Mouse (Mus musculus) lung, postnatal 4 days (tissue): ENCODE results near the gene Serpinb3d.
"Not testable (repeated sequence)": the region's sequence is repeated elsewhere in the genome, so short reads cannot be mapped to it uniquely, and the experiment has no call there.

Source experiments
- DNase-seq, 2 experiments: peaks; one replicate each; pipeline ENCODE4 v3.0.0; 2021

The Serpinb3d gene

DNA sequence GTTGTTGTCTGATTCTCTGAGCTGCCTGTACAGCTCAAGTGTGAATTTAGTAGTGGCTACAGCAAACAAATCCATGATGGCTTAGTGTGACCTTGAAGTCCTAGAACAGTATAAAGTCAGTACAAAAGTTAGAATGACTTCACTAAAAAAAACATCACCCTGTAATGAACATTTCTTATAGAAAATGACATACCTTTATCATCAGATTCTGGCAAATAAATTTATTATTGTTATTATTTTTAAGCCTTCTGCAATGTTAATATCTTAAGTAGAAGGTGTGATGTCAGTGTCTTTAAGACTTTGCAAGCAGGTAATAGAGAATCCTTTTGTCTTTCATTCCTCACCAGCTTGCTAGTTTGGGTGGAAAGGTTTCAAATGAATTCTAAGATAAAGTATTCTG lies at the start of gene Serpinb3d:
Gene Serpinb3d (minus strand): TSS at position 101 of the 400 bp plus-strand sequence.
- no peak for DNase-seq

DNA sequence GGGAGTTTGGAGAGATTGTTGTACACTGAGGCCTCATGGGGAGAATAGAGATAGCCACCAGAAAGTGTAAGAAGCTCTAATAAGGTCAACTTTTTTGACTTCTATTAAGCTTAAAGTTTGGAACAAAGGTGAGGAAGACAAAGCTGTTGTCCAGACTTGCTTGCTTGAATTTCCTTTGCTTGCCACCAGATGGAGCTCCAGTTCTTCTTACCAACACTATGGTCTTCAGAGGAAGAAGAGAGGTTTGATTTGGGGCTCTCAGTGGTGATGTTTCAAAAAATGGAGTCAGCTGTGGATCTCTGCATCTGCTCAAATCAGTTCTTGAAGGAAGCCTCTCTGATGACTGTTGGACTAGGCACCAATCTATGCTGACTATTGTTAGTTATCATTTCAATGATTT lies 44.1 kb upstream of the Serpinb3d start:
- not testable (repeated sequence) for DNase-seq

DNA sequence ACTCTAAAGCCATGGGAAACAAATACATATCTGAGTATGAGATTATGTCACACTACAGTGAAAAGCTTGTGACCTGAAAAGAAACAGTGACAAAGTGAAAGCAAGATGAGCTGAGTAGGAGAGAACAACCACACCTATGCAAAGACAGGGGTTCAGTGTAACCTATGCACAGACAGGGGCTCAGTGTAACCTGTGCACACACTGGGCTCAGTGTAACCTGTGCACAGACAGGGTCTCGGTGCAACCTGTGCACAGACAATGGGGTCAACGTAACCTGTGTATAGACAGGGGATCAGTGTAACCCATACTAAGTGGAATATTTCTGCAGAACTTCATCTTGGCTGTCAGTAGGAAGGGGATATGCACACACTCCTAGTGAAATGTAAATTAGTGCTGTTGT lies 15.1 kb upstream of the Serpinb3d start:
- DNase-seq: no peak

DNA sequence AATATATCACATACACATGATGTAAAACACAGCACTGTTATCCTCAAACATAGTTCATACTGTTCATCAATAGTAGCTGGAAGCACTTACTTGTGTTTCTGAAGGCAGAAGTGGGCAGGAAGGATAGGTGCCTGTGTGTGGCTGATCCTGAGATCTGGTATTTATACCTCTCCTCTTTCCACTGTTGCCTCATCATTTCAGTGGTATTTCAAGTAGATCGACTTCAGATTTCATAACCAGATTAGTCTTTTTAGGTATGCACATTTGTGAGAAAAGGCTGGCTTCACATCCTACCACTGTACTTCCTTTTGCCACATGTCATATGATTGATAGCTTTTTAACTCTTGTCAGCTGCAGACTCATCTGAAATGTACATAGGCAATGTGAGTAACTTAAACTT lies 31.1 kb downstream of the Serpinb3d start, which contains the start of gene Serpinb3a:
Gene Serpinb3a (minus strand): TSS at position 101 of the 400 bp plus-strand sequence.
- no peak for DNase-seq

DNA sequence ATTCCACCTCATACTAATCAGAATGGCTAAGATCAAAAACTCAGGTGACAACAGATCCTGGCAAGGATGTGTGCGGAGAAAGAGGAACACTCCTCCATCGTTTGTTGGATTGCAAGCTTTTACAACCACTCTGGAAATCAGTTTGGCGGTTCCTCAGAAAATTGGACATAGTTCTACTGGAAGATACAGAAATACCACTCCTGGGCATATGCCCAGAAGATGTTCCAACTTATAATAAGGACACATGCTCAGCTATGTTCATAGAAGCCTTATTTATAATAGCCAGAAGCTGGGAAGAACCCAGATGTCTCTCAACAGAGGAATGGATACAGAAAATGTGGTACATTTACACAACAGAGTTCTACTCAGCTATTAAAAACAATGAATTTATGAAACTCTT lies 49.1 kb downstream of the Serpinb3d start:
- DNase-seq: not testable (repeated sequence)
